In genomic region chr2:93413367-93414014, GRCm38 (mm10) we compare ENCODE assay signal across 10 mouse cellular contexts. TPM values are rescaled to one million over a fixed set of nuclear protein-coding genes. Genes with fewer than 3 reads are reported as not detected.
DNase-seq lines count a peak whose midpoint lies in the region; ATAC-seq and TF ChIP-seq lines count a peak whose summit lies in the region.
"Had no signal": no experiment of that assay in that cellular context is flagged by ENCODE, and none has a peak within 500 bp of the region (broad histone marks: within the 10 kb centered on the region; RNA-seq: fewer than 3 reads in every experiment).

No protein-coding gene starts in this region.

- no peaks in the 10 kb centered on the region for H3K4me1 ChIP-seq in heart, postnatal 0 days (ENCODE audit: control insufficient read depth, insufficient read depth)
- H3K4me1 ChIP-seq in heart, embryonic 10.5 days = peaks cover 34% of the 10 kb centered on the region
- 0 out of 2 replicates have a peak, but pooled peaks cover under 1% of the 10 kb centered on the region for H3K4me1 ChIP-seq in E14TG2a.4 (replicated peaks; ENCODE audit: low read depth, low read length)
- H3K4me1 ChIP-seq in kidney, postnatal 0 days (replicated peaks; ENCODE audit: insufficient read depth, low read length) = no peaks in the 10 kb centered on the region

- TF ChIP-seq EP300 in heart, postnatal 0 days (IDR thresholded peaks at IDR 0.05; ENCODE audit: low read depth) = no peak

- H3K36me3 ChIP-seq in heart, postnatal 0 days (replicated peaks; ENCODE audit: control insufficient read depth, insufficient read depth, low read length) = no peaks in the 10 kb centered on the region
- no peaks in the 10 kb centered on the region for H3K36me3 ChIP-seq in heart, embryonic 10.5 days
- no peaks in the 10 kb centered on the region for H3K36me3 ChIP-seq in E14TG2a.4 (ENCODE audit: insufficient read depth, low read length)
- no peaks in the 10 kb centered on the region for H3K36me3 ChIP-seq in kidney, postnatal 0 days (ENCODE audit: insufficient read depth, low read length)
- H3K36me3 ChIP-seq: embryonic facial prominence, embryonic 15.5 days had no signal

- 49% methylated on average over 7 of the region's 7 CpGs for WGBS in heart, postnatal 0 days
- WGBS in heart, embryonic 10.5 days = 52% methylated on average over 7 of the region's 7 CpGs
- WGBS in kidney, postnatal 0 days = 35% methylated on average over 7 of the region's 7 CpGs

- H3K4me3 ChIP-seq in heart, postnatal 0 days (ENCODE audit: low read depth, low read length) = no peak overlapping the region
- no peak overlapping the region for H3K4me3 ChIP-seq in heart, embryonic 10.5 days
- H3K4me3 ChIP-seq in E14TG2a.4 (replicated peaks; ENCODE audit: low read length) = no peak overlapping the region
- no peak overlapping the region for H3K4me3 ChIP-seq in gastrocnemius, adult 2 months
- no peak overlapping the region for H3K4me3 ChIP-seq in kidney, postnatal 0 days (replicated peaks; ENCODE audit: low read depth, low read length)
- H3K4me3 ChIP-seq: embryonic facial prominence, embryonic 15.5 days had no signal

- no peak overlapping the region for H3K9ac ChIP-seq in heart, postnatal 0 days (replicated peaks; ENCODE audit: low read depth, low read length)
- H3K9ac ChIP-seq in kidney, postnatal 0 days (ENCODE audit: low read depth, low read length) = no peak overlapping the region
- H3K9ac ChIP-seq: embryonic facial prominence, embryonic 15.5 days had no signal

- H3K4me2 ChIP-seq in heart, postnatal 0 days (ENCODE audit: low read depth, low read length) = no peak overlapping the region
- no peak overlapping the region for H3K4me2 ChIP-seq in kidney, postnatal 0 days (ENCODE audit: low read length)
- H3K4me2 ChIP-seq: embryonic facial prominence, embryonic 15.5 days had no signal

- H3K27ac ChIP-seq in heart, postnatal 0 days (ENCODE audit: low read depth) = no peak overlapping the region
- no peak overlapping the region for H3K27ac ChIP-seq in heart, embryonic 10.5 days
- no peak overlapping the region for H3K27ac ChIP-seq in gastrocnemius, adult 2 months
- no peak overlapping the region for H3K27ac ChIP-seq in kidney, postnatal 0 days
- H3K27ac ChIP-seq: embryonic facial prominence, embryonic 15.5 days; macrophage had no signal

- no peaks in the 10 kb centered on the region for H3K27me3 ChIP-seq in heart, postnatal 0 days (ENCODE audit: control insufficient read depth, insufficient read depth, low read length)
- peaks cover 40% of the 10 kb centered on the region for H3K27me3 ChIP-seq in heart, embryonic 10.5 days (ENCODE audit: insufficient read depth, poor library complexity, severe bottlenecking)
- H3K27me3 ChIP-seq in E14TG2a.4 (ENCODE audit: insufficient read depth, low read length) = peaks cover 39% of the 10 kb centered on the region
- H3K27me3 ChIP-seq in kidney, postnatal 0 days (ENCODE audit: insufficient read depth, low read length) = no peaks in the 10 kb centered on the region
- H3K27me3 ChIP-seq: embryonic facial prominence, embryonic 15.5 days had no signal

- ATAC-seq in heart, postnatal 0 days (ENCODE audit: insufficient read depth, low read depth) = no peak
- no peak for ATAC-seq in kidney, postnatal 0 days (replicated peaks; ENCODE audit: low FRiP score, low read depth)

- no peaks in the 10 kb centered on the region for H3K9me3 ChIP-seq in heart, postnatal 0 days (replicated peaks; ENCODE audit: control insufficient read depth, low read length)
- no peaks in the 10 kb centered on the region for H3K9me3 ChIP-seq in heart, embryonic 10.5 days
- no peaks in the 10 kb centered on the region for H3K9me3 ChIP-seq in E14TG2a.4 (ENCODE audit: low read length)
- no peaks in the 10 kb centered on the region for H3K9me3 ChIP-seq in kidney, postnatal 0 days (replicated peaks; ENCODE audit: low read length)
- H3K9me3 ChIP-seq: embryonic facial prominence, embryonic 15.5 days had no signal

- intact Hi-C loops in gastrocnemius, adult 2 months (cut with DNase I) = no loop called here

- peak; percentile 32 for DNase-seq in heart, postnatal 0 days (ENCODE audit: low spot score)
- DNase-seq in heart, embryonic 10.5 days (ENCODE audit: low spot score) = no peak
- DNase-seq in c-Kit-positive CD71-positive TER-119-negative erythroid progenitor cells, embryonic 14.5 days (ENCODE audit: low read depth) = peak; percentile 53
- peak; percentile 64 for DNase-seq in gastrocnemius, adult 2 months
- DNase-seq in kidney, postnatal 0 days (ENCODE audit: low spot score) = peak; percentile 74
- peak; percentile 50 to 77 for DNase-seq in lung, postnatal 4 days
- DNase-seq in spleen, postnatal 4 days (ENCODE audit: low spot score in 2 of 2) = peak; percentile 76 to 89

- TF ChIP-seq CTCF in heart, postnatal 0 days (IDR thresholded peaks at IDR 0.05; ENCODE audit: low read depth) = peak; percentile 66
- TF ChIP-seq CTCF in E14TG2a.4 (conservative IDR thresholded peaks at IDR 0.05; ENCODE audit: low read length) = peak; percentile 58
- TF ChIP-seq CTCF in gastrocnemius, adult 2 months (IDR thresholded peaks at IDR 0.05) = peak; percentile 85
- peak; percentile 82 for TF ChIP-seq CTCF in kidney, postnatal 0 days (IDR thresholded peaks at IDR 0.05; ENCODE audit: low read depth)

RNA-seq across cellular contexts. Expression of gene Cd82, which starts 49.4 kb away (rescaled TPM):
- total RNA-seq in heart, postnatal 0 days (2014; rRNA removed; ENCODE audit: low replicate concordance) = 14.8 and 15.0 TPM in 2 replicates
- 15.4 and 17.1 TPM in 2 replicates for polyA plus RNA-seq in heart, postnatal 0 days (2015; fragmentation: Nextera tagmentation; extraction: Ambion mirVana)
- 12.9 and 16.6 TPM in 2 replicates for polyA plus RNA-seq in heart, embryonic 10.5 days (2016; fragmentation: Nextera tagmentation; extraction: Ambion mirVana)
- total RNA-seq in gastrocnemius, adult 2 months (2021) = 10 to 100 TPM in 1 of 2 experiments, 1 to 10 TPM in 1; 6.6 to 17.8 TPM
- polyA plus RNA-seq in kidney, postnatal 0 days (2015; fragmentation: Nextera tagmentation; extraction: Ambion mirVana) = 85.1 and 89.4 TPM in 2 replicates
